Mouse (Mus musculus): ENCODE measurements around the gene Il15ra.

- TF ChIP-seq EP300 (IDR thresholded peaks at IDR 0.05; ENCODE audit: low read depth) (no peak), CTCF (IDR thresholded peaks at IDR 0.05; ENCODE audit: low read depth) (0 out of 2 replicates have a peak, but pooled peaks have one; percentile 1)
Measured at GRCm38 (mm10) chr2:11778087-11778823, 73.2 kb downstream of the Il15ra start.
